Mouse (Mus musculus) kidney, adult 9 months (tissue): ENCODE measurements around the gene Il1rap.

Experiments
- DNase-seq: peaks from one replicate; pipeline ENCODE4 v3.0.0; 2022

The Il1rap gene

GRCm38 (mm10) chr16:26581048-26581912 lies at the start of gene Il1rap:
Gene Il1rap (plus strand): TSS chr16:26581704.
- DNase-seq: peak; percentile 95

GRCm38 (mm10) chr16:26532287-26532686 lies 49.2 kb upstream of the Il1rap start:
- DNase-seq: peak; percentile 51

DNA sequence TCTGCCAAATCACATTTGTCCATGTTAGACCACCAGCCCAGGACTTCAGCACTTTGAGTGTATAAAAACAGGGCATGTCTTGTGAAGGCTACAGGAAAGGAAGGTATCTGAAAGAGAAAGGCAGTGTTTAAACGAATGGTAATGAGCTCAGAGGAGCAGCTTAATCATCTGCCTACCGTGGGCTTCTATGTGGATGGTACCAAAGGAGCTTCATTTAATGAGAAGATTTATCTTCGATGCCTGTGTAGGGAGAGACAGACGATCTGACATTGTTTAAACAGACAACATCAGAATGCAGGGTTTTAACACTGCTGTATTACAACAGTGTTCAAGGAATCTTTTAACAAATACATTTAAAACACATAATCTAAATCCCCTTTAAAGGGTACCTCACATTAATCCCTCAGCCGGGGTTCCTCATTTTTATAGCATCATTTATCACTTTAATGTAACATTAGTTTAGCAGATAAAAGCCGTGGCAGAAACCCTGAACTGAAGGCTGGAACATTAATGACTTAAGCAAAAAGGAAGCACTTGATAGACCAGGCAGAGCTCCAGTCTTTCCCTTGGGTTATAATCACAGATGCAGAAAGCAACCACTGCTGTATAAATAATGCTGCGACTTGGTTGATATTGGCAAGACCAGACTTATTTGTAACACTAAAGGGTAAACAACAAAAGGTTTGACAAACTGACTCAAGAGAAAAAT lies 35.2 kb upstream of the Il1rap start:
- DNase-seq: no peak

- no peak for DNase-seq
Measured at GRCm38 (mm10) chr16:26546879-26547206, 34.7 kb upstream of the Il1rap start.

DNA sequence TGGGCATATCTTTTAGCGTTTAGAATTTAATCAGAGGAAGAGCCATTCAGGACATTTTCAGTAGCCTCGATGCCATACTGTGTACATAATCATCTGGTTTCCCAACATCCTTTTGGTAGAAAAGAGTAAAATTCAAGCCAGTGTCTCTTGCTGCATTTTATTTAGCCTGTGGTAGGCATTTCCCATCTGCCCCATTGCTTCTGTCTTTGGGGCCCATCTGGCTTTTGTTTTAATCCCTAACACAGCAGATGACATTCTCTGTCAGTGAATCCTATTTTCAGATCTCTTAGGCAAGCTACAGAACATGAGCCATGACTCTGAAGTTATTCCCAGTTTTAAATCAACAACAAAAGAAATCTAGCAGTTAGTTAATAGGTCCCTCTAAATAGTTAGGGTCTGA lies 32.3 kb upstream of the Il1rap start:
- DNase-seq: no peak

- no peak for DNase-seq
Measured at GRCm38 (mm10) chr16:26552234-26552633, 29.3 kb upstream of the Il1rap start.

GRCm38 (mm10) chr16:26558797-26559196 lies 22.7 kb upstream of the Il1rap start:
- no peak for DNase-seq

- DNase-seq: no peak
Measured at GRCm38 (mm10) chr16:26561743-26562142, 19.8 kb upstream of the Il1rap start.

DNA sequence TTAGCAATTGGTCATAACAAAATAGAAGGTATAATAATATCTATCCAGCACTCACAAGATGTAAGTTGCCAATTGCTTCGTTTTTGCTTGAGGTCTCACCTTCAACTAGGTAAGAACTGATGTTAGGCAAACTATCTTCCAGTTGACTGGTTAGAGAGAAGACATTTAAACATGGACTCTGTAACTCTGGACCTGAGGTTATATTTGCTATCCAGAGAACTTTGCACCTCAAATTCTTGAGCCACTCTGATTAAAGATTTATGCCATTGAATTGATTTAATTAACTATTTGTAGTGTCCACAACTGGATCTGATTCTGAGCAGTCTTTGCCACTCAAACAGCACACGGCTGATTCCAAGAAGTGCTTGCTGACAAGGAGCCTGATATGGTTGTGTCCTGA lies 18.7 kb upstream of the Il1rap start:
- DNase-seq: peak; percentile 26

GRCm38 (mm10) chr16:26569387-26569978 lies 12.0 kb upstream of the Il1rap start:
- DNase-seq: no peak

- no peak for DNase-seq
Measured at GRCm38 (mm10) chr16:26571836-26572235, 9.7 kb upstream of the Il1rap start.

DNA sequence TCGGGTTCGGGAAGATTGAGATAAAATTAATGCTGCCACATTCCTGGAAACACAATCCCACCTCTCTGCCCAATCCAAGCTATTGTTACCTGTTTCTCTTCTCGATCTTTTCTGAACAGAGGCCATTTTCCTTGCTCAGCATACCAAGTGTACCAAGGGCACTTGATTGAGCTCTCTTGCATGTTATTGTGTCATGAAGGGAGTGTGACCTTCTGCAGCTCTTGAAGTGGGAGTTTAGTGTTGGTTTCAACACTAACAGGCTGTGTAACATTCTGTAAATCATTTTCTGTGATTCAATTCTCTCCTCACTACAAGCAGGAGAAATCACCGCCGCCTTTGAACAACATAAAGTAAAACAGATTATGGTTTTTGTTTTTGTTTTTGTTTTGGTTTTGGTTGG lies 7.3 kb upstream of the Il1rap start:
- no peak for DNase-seq

DNA sequence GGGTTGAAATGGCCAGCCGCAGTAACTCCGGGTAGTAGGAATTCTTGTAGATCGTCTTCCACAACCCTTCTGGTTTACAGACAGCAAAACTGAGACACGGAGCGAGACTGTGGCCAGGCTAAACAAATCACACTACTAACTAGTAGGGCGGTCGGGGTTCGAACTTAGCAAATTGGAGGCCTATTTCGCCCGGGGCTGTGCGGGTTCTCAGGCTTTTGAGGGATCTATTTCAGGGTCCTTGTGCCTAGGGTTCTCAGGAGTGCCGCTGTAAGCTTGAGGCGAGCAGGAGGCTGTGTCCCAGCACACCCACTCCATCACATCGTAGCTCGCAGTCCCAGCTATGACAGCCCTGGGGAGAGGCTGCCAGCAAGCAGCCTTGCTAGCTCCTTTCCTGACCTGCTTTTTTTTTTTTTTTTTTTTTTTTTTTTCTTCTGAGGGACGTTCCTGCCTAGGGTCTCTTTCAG lies 441 bp downstream of the Il1rap start:
- DNase-seq: no peak

DNA sequence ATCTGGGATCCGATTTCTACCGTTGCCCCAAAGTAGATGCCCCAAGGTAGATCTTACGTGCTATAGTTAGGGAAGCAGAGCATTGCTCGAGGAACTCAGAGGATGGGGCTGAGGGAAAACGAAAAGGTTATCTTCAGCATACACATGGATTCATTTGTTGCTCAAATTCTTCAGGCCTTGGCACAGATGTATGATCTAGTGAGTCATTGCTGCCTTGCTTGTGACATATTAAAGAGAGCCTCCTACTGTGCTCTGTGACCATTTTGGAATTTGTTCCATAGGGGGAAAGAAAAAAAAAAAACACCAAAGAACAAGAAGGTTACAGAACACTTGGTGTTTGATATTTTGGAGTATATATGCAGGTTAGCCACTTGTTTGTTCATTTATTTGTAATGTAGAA lies 4.3 kb downstream of the Il1rap start:
- no peak for DNase-seq

DNA sequence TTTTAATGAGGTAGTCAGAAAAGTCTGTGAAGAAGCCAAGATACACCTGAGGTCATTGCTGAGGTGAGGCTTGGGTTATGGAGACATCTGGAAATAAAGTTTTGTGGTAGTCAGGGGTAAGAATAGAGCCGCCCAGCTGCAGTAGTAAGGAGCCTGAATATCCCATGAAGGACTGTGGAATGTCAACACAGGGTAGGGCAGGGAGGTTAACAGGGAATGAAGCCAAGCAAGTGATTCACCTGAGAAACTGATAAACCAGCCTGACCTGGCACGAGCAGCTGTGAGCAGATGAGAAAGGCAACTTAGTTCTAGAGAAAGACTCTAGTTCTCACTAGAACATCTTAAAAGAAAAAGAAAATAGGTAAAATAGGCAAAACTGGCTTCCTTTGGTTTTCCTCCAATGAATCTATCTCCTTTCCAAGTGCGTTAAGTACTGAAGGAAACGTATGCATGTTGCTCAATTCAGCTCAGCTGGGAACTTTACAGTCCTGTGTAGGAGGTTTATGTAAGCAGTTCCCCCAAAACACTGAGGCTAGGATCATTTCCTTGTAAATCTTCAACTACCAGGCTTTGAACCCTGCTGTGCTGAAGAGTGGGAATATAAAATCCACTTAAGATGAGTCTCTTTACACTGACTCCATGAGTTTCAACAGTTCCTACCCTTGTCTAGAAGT lies 9.5 kb downstream of the Il1rap start:
- DNase-seq: no peak

- DNase-seq: no peak
Measured at GRCm38 (mm10) chr16:26596440-26596839, 14.9 kb downstream of the Il1rap start.

GRCm38 (mm10) chr16:26597307-26597706 lies 15.8 kb downstream of the Il1rap start:
- DNase-seq: peak; percentile 57

DNA sequence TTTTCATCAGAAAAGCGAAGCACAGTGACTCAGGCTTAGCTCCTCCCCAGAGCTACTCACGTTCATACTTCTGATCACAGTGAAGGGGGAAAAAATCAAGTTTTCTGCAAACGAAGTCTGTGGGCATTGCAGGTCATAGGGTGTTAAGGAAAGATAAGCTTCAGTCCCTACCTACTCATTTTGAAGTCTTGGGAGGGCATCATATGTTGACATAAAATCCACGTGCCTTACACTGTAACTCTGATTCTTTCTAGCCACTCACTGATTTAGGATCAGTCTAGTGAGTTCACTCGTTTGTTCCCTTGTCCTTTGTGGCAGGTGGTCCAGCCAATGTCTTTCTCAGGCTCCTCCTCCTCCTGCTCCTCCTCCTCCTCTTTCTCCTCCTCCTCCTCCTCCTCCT lies 17.1 kb downstream of the Il1rap start:
- DNase-seq: no peak

DNA sequence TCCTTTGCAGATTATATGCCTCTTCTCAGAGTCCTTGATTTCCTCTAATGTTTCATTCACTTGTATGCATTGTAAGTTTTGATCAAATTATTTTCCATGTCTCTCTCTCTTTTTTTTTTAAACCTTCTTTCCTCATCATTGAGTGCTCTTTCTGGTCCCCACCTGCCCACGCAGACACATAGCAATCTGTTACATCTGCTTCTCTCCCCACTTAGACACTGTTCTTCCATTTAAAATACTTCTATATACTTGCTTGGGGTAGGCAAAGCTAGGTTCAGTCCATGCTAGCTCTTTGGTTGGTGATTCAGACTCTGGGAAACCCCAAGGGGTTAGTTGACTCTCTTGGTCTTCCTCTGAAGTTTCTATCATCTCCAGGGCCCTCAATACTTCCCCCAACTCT lies 20.0 kb downstream of the Il1rap start:
- DNase-seq: no peak

DNA sequence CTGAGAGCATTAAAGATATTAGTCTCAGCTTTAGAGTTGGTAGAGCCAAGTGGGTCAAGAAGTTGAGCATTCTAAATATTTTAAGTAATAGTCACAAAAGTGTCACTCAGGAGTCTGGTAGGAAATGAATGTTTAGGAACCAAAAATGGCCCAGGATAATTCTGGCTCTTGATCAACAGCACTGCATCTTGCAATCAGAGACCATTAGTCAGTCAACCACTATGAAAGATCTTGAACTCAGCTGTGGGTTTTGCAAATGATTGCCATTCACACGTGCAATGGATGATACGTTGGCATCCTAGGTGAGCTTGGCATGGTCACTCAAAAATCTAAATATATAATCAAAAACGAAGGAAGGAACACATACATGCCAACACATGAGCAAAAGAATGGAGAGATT lies 23.1 kb downstream of the Il1rap start:
- DNase-seq: no peak

- no peak for DNase-seq
Measured at GRCm38 (mm10) chr16:26608003-26608402, 26.5 kb downstream of the Il1rap start.

DNA sequence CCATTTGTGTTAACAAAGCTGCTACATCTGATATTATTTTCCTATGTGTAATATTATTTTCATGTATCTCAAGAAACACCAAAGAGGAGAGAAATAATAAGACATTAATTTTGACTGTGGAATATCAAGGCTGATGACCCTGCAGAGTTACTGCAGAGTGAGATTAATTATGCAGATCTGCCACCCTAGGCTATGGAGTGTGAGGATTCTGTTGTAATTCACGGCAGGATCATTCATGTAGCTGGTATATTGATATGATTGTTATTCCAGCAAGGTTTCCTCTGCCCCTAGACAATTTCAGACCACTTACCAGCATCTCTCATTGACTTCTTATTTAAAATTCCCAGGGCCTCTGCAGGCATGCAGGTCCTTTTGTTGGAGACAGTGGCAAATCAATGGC lies 29.0 kb downstream of the Il1rap start:
- DNase-seq: no peak

- DNase-seq: no peak
Measured at GRCm38 (mm10) chr16:26612499-26613220, 31.2 kb downstream of the Il1rap start.
